Mouse (Mus musculus) thymus, adult 18-20 months (tissue): ENCODE measurements around the gene Gm9602.
"Not testable (repeated sequence)": the region's sequence is repeated elsewhere in the genome, so short reads cannot be mapped to it uniquely, and the experiment has no call there.

Experiments used
- DNase-seq, 2 experiments: peaks; one replicate each; pipeline ENCODE4 v3.0.0; 2022; ENCODE audit warnings: mixed read lengths in 2 of 2

Gm9602 gene

DNA sequence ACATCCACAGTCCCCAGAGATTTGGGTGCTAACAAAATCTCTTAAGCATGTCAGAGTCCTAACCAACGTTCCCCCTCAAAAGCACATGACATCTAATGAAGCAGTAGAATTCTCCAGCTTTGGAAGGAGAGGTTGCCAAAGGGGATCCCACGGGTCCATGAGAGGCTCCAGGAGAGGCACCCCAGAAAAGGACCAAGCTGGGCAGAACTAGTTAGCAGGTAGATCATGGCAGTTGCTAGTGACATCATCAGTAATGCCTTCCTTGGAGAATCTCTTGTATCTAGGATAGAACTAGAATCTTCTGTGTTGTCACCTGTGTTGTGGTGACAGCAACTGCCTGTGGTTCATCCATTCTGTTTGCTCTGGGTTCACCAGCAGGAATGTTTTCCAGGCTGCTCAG, at the start of gene Gm9602:
Gene Gm9602, plus strand, starts transcription at position 301 of the 400 bp plus-strand sequence.
- not testable (repeated sequence) for DNase-seq

DNA sequence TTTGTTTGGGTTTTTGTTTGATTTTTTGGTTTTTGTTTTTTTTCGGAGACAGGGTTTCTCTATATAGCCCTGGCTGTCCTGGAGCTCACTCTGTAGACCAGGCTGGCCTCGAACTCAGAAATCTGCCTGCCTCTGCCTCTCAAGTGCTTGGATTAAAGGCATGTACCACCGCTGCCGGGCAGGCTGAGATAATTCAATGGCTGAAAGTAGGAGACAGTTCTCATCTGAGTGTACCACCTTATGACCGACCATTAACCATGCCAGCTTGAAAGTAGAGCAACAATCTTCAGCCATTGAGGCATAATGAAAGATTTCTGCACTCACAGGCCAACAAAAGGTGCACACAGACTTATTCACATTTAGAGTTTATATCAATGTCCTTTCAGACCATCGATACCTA, 30.3 kb downstream of the Gm9602 start:
- DNase-seq: peak in 1 of 2 experiments; percentile 0

- not testable (repeated sequence) for DNase-seq
Measured at GRCm38 (mm10) chr14:4821950-4822349, 45.8 kb downstream of the Gm9602 start.
